ENCODE assay signal across 9 mouse cellular contexts in the genomic region with DNA sequence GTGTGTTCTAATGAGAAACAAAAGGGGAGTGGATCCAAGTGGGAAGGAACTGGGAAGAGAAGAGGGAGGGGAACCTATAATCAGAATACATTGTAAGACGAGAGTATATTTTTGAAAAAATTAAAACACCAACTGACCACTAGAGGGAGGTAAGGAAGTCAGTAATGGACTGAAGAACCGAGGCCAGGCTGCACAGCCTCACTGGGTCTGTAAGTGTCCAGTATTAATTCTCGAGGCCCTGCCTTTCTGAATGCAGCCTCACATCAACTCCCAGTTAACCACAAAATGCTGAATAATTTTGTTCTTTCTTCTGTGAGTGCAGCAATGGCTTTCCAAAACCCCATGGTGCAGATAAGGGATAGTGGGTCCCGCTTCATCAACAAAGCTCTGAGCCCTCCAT. TPM values are rescaled to one million over a fixed set of nuclear protein-coding genes. Genes with fewer than 3 reads are reported as not detected.
DNase-seq lines count a peak whose midpoint lies in the region; ATAC-seq and TF ChIP-seq lines count a peak whose summit lies in the region.
"Had no signal": no experiment of that assay in that cellular context is flagged by ENCODE, and none has a peak within 500 bp of the region (broad histone marks: within the 10 kb centered on the region; RNA-seq: fewer than 3 reads in every experiment).

No protein-coding gene starts in this region.

- no peak for ATAC-seq in heart, postnatal 0 days (ENCODE audit: insufficient read depth, low read depth)
- ATAC-seq in lung, postnatal 0 days, result no peak; the same call in 1 of the 2 replicates

- no peak overlapping the region for H3K4me3 ChIP-seq in heart, postnatal 0 days (ENCODE audit: low read depth, low read length)
- no peak overlapping the region for H3K4me3 ChIP-seq in heart, embryonic 10.5 days
- no peak overlapping the region for H3K4me3 ChIP-seq in lung, postnatal 0 days (ENCODE audit: low read depth, low read length)

- no peak overlapping the region for H3K4me2 ChIP-seq in heart, postnatal 0 days (ENCODE audit: low read depth, low read length)
- H3K4me2 ChIP-seq in lung, postnatal 0 days (replicated peaks; ENCODE audit: low read depth, low read length), result no peak overlapping the region

- no peak overlapping the region for H3K27ac ChIP-seq in heart, postnatal 0 days (ENCODE audit: low read depth)
- no peak overlapping the region for H3K27ac ChIP-seq in heart, embryonic 10.5 days
- no peak overlapping the region for H3K27ac ChIP-seq in lung, postnatal 0 days (ENCODE audit: low read length)

- TF ChIP-seq CTCF in heart, postnatal 0 days (IDR thresholded peaks at IDR 0.05; ENCODE audit: low read depth), result peak; percentile 25; the same call in 1 of the 2 replicates
- peak; percentile 47 for TF ChIP-seq CTCF in lung, postnatal 0 days (IDR thresholded peaks at IDR 0.05)

- no peaks in the 10 kb centered on the region for H3K27me3 ChIP-seq in heart, postnatal 0 days (ENCODE audit: control insufficient read depth, insufficient read depth, low read length)
- no peaks in the 10 kb centered on the region for H3K27me3 ChIP-seq in heart, embryonic 10.5 days (ENCODE audit: insufficient read depth, poor library complexity, severe bottlenecking)
- H3K27me3 ChIP-seq in lung, postnatal 0 days (replicated peaks; ENCODE audit: insufficient read depth, low read length), result no peaks in the 10 kb centered on the region

- no peak for DNase-seq in heart, postnatal 0 days (ENCODE audit: low spot score)
- DNase-seq in heart, embryonic 10.5 days (ENCODE audit: low spot score), result no peak
- no peak for DNase-seq in lung, postnatal 0 days (ENCODE audit: low spot score)
- DNase-seq in lung, postnatal 10 days, result no peak
- peak; percentile 58 for DNase-seq in R1 (ENCODE audit: low read depth, low spot score)
- DNase-seq in natural killer cell, adult 2 months (ENCODE audit: low spot score in 2 of 2), result no peak
- DNase-seq in urinary bladder, postnatal 36 days (ENCODE audit: low spot score in 2 of 2), result no peak
- DNase-seq: left cerebral cortex, postnatal 4 days had no signal

- no peak for TF ChIP-seq EP300 in heart, postnatal 0 days (IDR thresholded peaks at IDR 0.05; ENCODE audit: low read depth)
- no peak for TF ChIP-seq EP300 in lung, postnatal 0 days (IDR thresholded peaks at IDR 0.05)

- no peaks in the 10 kb centered on the region for H3K4me1 ChIP-seq in heart, postnatal 0 days (ENCODE audit: control insufficient read depth, insufficient read depth)
- no peaks in the 10 kb centered on the region for H3K4me1 ChIP-seq in heart, embryonic 10.5 days
- H3K4me1 ChIP-seq in lung, postnatal 0 days (ENCODE audit: insufficient read depth, low read depth, low read length), result no peaks in the 10 kb centered on the region

- no peaks in the 10 kb centered on the region for H3K36me3 ChIP-seq in heart, postnatal 0 days (replicated peaks; ENCODE audit: control insufficient read depth, insufficient read depth, low read length)
- H3K36me3 ChIP-seq in heart, embryonic 10.5 days, result no peaks in the 10 kb centered on the region
- H3K36me3 ChIP-seq in lung, postnatal 0 days (ENCODE audit: insufficient read depth, low read length), result no peaks in the 10 kb centered on the region

- no peak overlapping the region for H3K9ac ChIP-seq in heart, postnatal 0 days (replicated peaks; ENCODE audit: low read depth, low read length)
- H3K9ac ChIP-seq in lung, postnatal 0 days (replicated peaks; ENCODE audit: low read depth), result no peak overlapping the region

- H3K9me3 ChIP-seq in heart, postnatal 0 days (replicated peaks; ENCODE audit: control insufficient read depth, low read length), result 0 out of 2 replicates have a peak, but pooled peaks cover 4% of the 10 kb centered on the region
- no peaks in the 10 kb centered on the region for H3K9me3 ChIP-seq in heart, embryonic 10.5 days
- H3K9me3 ChIP-seq in lung, postnatal 0 days (ENCODE audit: low read length), result no peaks in the 10 kb centered on the region

- 72% methylated on average over 4 of the region's 4 CpGs for whole genome bisulfite sequencing in heart, postnatal 0 days
- WGBS in heart, embryonic 10.5 days, result 67% methylated on average over 4 of the region's 4 CpGs
- WGBS in lung, postnatal 0 days, result 67% methylated on average over 4 of the region's 4 CpGs

RNA-seq across cellular contexts. Expression of a gene that starts 48.4 kb away (rescaled TPM):
- 9.1 and 9.7 TPM in 2 replicates for total RNA-seq in heart, postnatal 0 days (2014; rRNA removed; ENCODE audit: low replicate concordance)
- 11.3 and 12.5 TPM in 2 replicates for polyA plus RNA-seq in heart, postnatal 0 days (2015; fragmentation: Nextera tagmentation; extraction: Ambion mirVana)
- 4.5 and 6.0 TPM in 2 replicates for polyA plus RNA-seq in heart, embryonic 10.5 days (2016; fragmentation: Nextera tagmentation; extraction: Ambion mirVana)
- polyA plus RNA-seq in lung, postnatal 0 days (2015; fragmentation: Nextera tagmentation; extraction: Ambion mirVana), result 31.6 and 42.7 TPM in 2 replicates
- total RNA-seq: hematopoietic stem cell, adult 5-6 weeks had no signal
